Mouse (Mus musculus): Measurements from ENCODE around the gene Usp7. TPM values are rescaled to one million over a fixed set of nuclear protein-coding genes. Genes with fewer than 3 reads are reported as not detected.

The Usp7 gene
- polyA plus RNA-seq, 1 experiment from 2014 or later: 26.7 TPM

GRCm38 (mm10) chr16:8747772-8748171 lies 44.3 kb downstream of the Usp7 start:
- Histone ChIP-seq H3K4me1 (no peaks in the 10 kb centered on the region), H3K36me3 (no peaks in the 10 kb centered on the region), H3K9me3 (no peaks in the 10 kb centered on the region), H3K9ac (no peak overlapping the region), H3K27ac (no peak overlapping the region), H3K27me3 (replicated peaks) (no peaks in the 10 kb centered on the region), H3K4me3 (replicated peaks) (no peak overlapping the region), H3K4me2 (no peak overlapping the region)
- 77% methylated on average over 3 of the region's 3 CpGs for WGBS
- no peak for ATAC-seq (ENCODE audit: insufficient read depth, low FRiP score, low read depth)

- no peaks in the 10 kb centered on the region for H3K9me3 ChIP-seq
- 0 out of 2 replicates have a peak, but pooled peaks have one; percentile 57 for ATAC-seq (ENCODE audit: insufficient read depth, low FRiP score, low read depth)
- H3K4me2 ChIP-seq: no peak overlapping the region
- H3K27me3 ChIP-seq (replicated peaks): no peaks in the 10 kb centered on the region
- H3K36me3 ChIP-seq: no peaks in the 10 kb centered on the region
- no peak overlapping the region for H3K9ac ChIP-seq
- no peaks in the 10 kb centered on the region for H3K4me1 ChIP-seq
- no peak overlapping the region for H3K27ac ChIP-seq
- no peak overlapping the region for H3K4me3 ChIP-seq (replicated peaks)
- 55% methylated on average over 2 of the region's 2 CpGs for WGBS
Observed at GRCm38 (mm10) chr16:8746509-8746908, 45.6 kb downstream of the Usp7 start.

GRCm38 (mm10) chr16:8745751-8746150 lies 46.4 kb downstream of the Usp7 start:
- no peaks in the 10 kb centered on the region for H3K4me1 ChIP-seq
- no peak overlapping the region for H3K27ac ChIP-seq
- no peak overlapping the region for H3K4me2 ChIP-seq
- no peaks in the 10 kb centered on the region for H3K27me3 ChIP-seq (replicated peaks)
- ATAC-seq (ENCODE audit: insufficient read depth, low FRiP score, low read depth): no peak
- no peak overlapping the region for H3K4me3 ChIP-seq (replicated peaks)
- H3K9ac ChIP-seq: no peak overlapping the region
- WGBS: 91% methylated on average over 2 of the region's 2 CpGs
- no peaks in the 10 kb centered on the region for H3K36me3 ChIP-seq
- no peaks in the 10 kb centered on the region for H3K9me3 ChIP-seq

GRCm38 (mm10) chr16:8743989-8744388 lies 48.1 kb downstream of the Usp7 start:
- Histone ChIP-seq H3K27me3 (replicated peaks) (no peaks in the 10 kb centered on the region), H3K36me3 (no peaks in the 10 kb centered on the region), H3K4me3 (replicated peaks) (no peak overlapping the region), H3K4me1 (no peaks in the 10 kb centered on the region), H3K9me3 (no peaks in the 10 kb centered on the region), H3K9ac (no peak overlapping the region), H3K4me2 (no peak overlapping the region), H3K27ac (no peak overlapping the region)
- WGBS: 66% methylated on average over 3 of the region's 3 CpGs
- no peak for ATAC-seq (ENCODE audit: insufficient read depth, low FRiP score, low read depth)

GRCm38 (mm10) chr16:8741697-8742096 lies 50.4 kb downstream of the Usp7 start:
- no peak for ATAC-seq (ENCODE audit: insufficient read depth, low FRiP score, low read depth)
- WGBS: 75% methylated on average over 5 of the region's 5 CpGs

GRCm38 (mm10) chr16:8741110-8741509 lies 51.0 kb downstream of the Usp7 start:
- Histone ChIP-seq H3K9ac (no peak overlapping the region), H3K4me3 (replicated peaks) (no peak overlapping the region), H3K27ac (no peak overlapping the region), H3K4me1 (peaks cover 11% of the 10 kb centered on the region; the same call in 1 of the 2 replicates), H3K4me2 (no peak overlapping the region), H3K27me3 (replicated peaks) (no peaks in the 10 kb centered on the region), H3K36me3 (no peaks in the 10 kb centered on the region), H3K9me3 (no peaks in the 10 kb centered on the region)
- WGBS: 32% methylated on average over 1 of the region's 1 CpGs
- no peak for ATAC-seq (ENCODE audit: insufficient read depth, low FRiP score, low read depth)

More at GRCm38 (mm10) chr16:8741697-8742096, 50.4 kb downstream of the Usp7 start:
- no peak overlapping the region for H3K9ac ChIP-seq
- H3K36me3 ChIP-seq: no peaks in the 10 kb centered on the region
- H3K4me1 ChIP-seq: 0 out of 2 replicates have a peak, but pooled peaks cover 5% of the 10 kb centered on the region
- H3K9me3 ChIP-seq: no peaks in the 10 kb centered on the region
- H3K27me3 ChIP-seq (replicated peaks): no peaks in the 10 kb centered on the region
- H3K27ac ChIP-seq: no peak overlapping the region
- no peak overlapping the region for H3K4me3 ChIP-seq (replicated peaks)
- H3K4me2 ChIP-seq: no peak overlapping the region

GRCm38 (mm10) chr16:8738542-8739514 lies 53.3 kb downstream of the Usp7 start:
- no peaks in the 10 kb centered on the region for H3K27me3 ChIP-seq (replicated peaks)
- peak overlapping the region; percentile 76 for H3K4me3 ChIP-seq (replicated peaks)
- H3K9me3 ChIP-seq: no peaks in the 10 kb centered on the region
- H3K27ac ChIP-seq: peak overlapping the region; percentile 95
- peak; percentile 93 for ATAC-seq (ENCODE audit: insufficient read depth, low FRiP score, low read depth)
- peak overlapping the region; percentile 95 for H3K9ac ChIP-seq
- peak overlapping the region; percentile 65 for H3K4me2 ChIP-seq
- H3K4me1 ChIP-seq: peaks cover 25% of the 10 kb centered on the region
- 2% methylated on average over 86 of the region's 126 CpGs for WGBS
- no peaks in the 10 kb centered on the region for H3K36me3 ChIP-seq

- H3K9ac ChIP-seq: peak overlapping the region; percentile 95
- peak overlapping the region; percentile 88 for H3K4me2 ChIP-seq
- 0 out of 2 replicates have a peak, but pooled peaks have one; percentile 13 for ATAC-seq (ENCODE audit: insufficient read depth, low FRiP score, low read depth)
- no peaks in the 10 kb centered on the region for H3K27me3 ChIP-seq (replicated peaks)
- peak overlapping the region; percentile 93 for H3K27ac ChIP-seq
- peak overlapping the region; percentile 76 for H3K4me3 ChIP-seq (replicated peaks)
- no peaks in the 10 kb centered on the region for H3K36me3 ChIP-seq
- peaks cover 25% of the 10 kb centered on the region for H3K4me1 ChIP-seq
- no peaks in the 10 kb centered on the region for H3K9me3 ChIP-seq
- WGBS: under 1% methylated on average over 95 of the region's 110 CpGs
Observed at GRCm38 (mm10) chr16:8737666-8738541, 54.2 kb downstream of the Usp7 start.

GRCm38 (mm10) chr16:8737341-8737665 lies 54.8 kb downstream of the Usp7 start:
- H3K36me3 ChIP-seq: no peaks in the 10 kb centered on the region
- no peaks in the 10 kb centered on the region for H3K27me3 ChIP-seq (replicated peaks)
- no peak for ATAC-seq (ENCODE audit: insufficient read depth, low FRiP score, low read depth)
- H3K4me1 ChIP-seq: peaks cover 25% of the 10 kb centered on the region
- WGBS: under 1% methylated on average over 11 of the region's 11 CpGs
- peak overlapping the region; percentile 93 for H3K27ac ChIP-seq
- H3K4me2 ChIP-seq: peak overlapping the region; percentile 88
- H3K9me3 ChIP-seq: no peaks in the 10 kb centered on the region
- peak overlapping the region; percentile 95 for H3K9ac ChIP-seq
- peak overlapping the region; percentile 76 for H3K4me3 ChIP-seq (replicated peaks)

GRCm38 (mm10) chr16:8736757-8737156 lies 55.4 kb downstream of the Usp7 start:
- WGBS: 4% methylated on average over 7 of the region's 7 CpGs
- ATAC-seq (ENCODE audit: insufficient read depth, low FRiP score, low read depth): no peak
- no peak overlapping the region for H3K27ac ChIP-seq
- no peaks in the 10 kb centered on the region for H3K9me3 ChIP-seq
- H3K27me3 ChIP-seq (replicated peaks): no peaks in the 10 kb centered on the region
- peak overlapping the region; percentile 88 for H3K4me2 ChIP-seq
- peak overlapping the region; percentile 76 for H3K4me3 ChIP-seq (replicated peaks)
- peak overlapping the region; percentile 95; the same call in 1 of the 2 replicates for H3K9ac ChIP-seq
- no peaks in the 10 kb centered on the region for H3K36me3 ChIP-seq
- peaks cover 28% of the 10 kb centered on the region for H3K4me1 ChIP-seq

- 15% methylated on average over 8 of the region's 8 CpGs for WGBS
- Histone ChIP-seq H3K27ac (no peak overlapping the region), H3K36me3 (no peaks in the 10 kb centered on the region), H3K4me1 (peaks cover 28% of the 10 kb centered on the region), H3K27me3 (replicated peaks) (no peaks in the 10 kb centered on the region), H3K4me3 (replicated peaks) (peak overlapping the region; percentile 76), H3K9me3 (no peaks in the 10 kb centered on the region), H3K4me2 (peak overlapping the region; percentile 88), H3K9ac (no peak overlapping the region)
- ATAC-seq (ENCODE audit: insufficient read depth, low FRiP score, low read depth): no peak
Observed at GRCm38 (mm10) chr16:8736032-8736431, 56.1 kb downstream of the Usp7 start.

Measured in stomach, embryonic 15.5 days (tissue).